Mouse (Mus musculus): ENCODE results near the gene Pomp. TPM values are rescaled to one million over a fixed set of nuclear protein-coding genes. Genes with fewer than 3 reads are reported as not detected.

Pomp gene
- polyA plus RNA-seq, 1 experiment from 2014 or later: 348 TPM

DNA sequence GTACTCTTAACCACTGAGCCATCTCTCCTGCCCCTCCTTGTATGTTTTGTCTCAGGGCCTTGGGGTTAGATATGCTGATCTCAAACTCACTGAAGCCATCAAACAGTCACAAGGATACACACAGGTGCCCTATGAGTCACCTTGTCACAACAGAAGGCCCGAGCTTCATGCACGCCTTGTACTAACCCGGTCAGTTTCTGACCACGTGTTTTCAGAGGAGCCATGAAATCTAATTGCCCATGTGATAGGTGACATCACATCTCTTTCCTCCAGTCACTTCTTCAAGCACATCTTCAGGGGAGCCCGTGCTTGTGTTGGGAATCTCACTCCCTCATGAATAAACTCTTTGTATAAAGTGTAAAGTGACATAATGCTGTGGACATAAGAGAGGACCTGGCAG is 64.4 kb downstream of the Pomp start:
- H3K9me3 ChIP-seq (replicated peaks): no peaks in the 10 kb centered on the region
- whole genome bisulfite sequencing: 77% methylated on average over 5 of the region's 5 CpGs
- ATAC-seq (ENCODE audit: insufficient number of reproducible peaks, low FRiP score): no peak

More for the DNA sequence above, 64.4 kb downstream of the Pomp start:
- Histone ChIP-seq H3K4me1 (replicated peaks) (no peaks in the 10 kb centered on the region), H3K36me3 (no peaks in the 10 kb centered on the region), H3K9ac (no peak overlapping the region), H3K4me3 (no peak overlapping the region), H3K27ac (ENCODE audit: poor library complexity, severe bottlenecking) (no peak overlapping the region), H3K4me2 (no peak overlapping the region), H3K27me3 (replicated peaks) (no peaks in the 10 kb centered on the region)

Other genes starting within 250 kb of the Pomp start
- 27.8 and 30.4 TPM in 2 replicates for gene Flt1, start 134.4 kb upstream of the Pomp start, polyA plus RNA-seq (2016; fragmentation: Nextera tagmentation; extraction: Ambion mirVana)
- gene Slc46a3, start 34.4 kb downstream of the Pomp start, polyA plus RNA-seq (2016; fragmentation: Nextera tagmentation; extraction: Ambion mirVana): 2.7 and 2.8 TPM in 2 replicates
- 103 and 104 TPM in 2 replicates for gene Mtus2, start 96.9 kb downstream of the Pomp start, polyA plus RNA-seq (2016; fragmentation: Nextera tagmentation; extraction: Ambion mirVana)

Data from heart, embryonic 12.5 days (tissue).